Mouse (Mus musculus) thymus, adult 2 months (tissue): Measurements from ENCODE around the gene Car11.

Experiments
- CTCF ChIP-seq: fragments of 200-500 bp; IDR thresholded peaks from 2 replicates; pipeline ENCODE4 v1.5.1; 2012; ENCODE audit warnings: mild to moderate bottlenecking, control low read depth, low read length, moderate library complexity, borderline replicate concordance; ENCODE audit not compliant: control insufficient read depth, poor library complexity, insufficient read depth; ENCODE audit errors: extremely low read depth
- POLR2A ChIP-seq: fragments of 200-500 bp; IDR thresholded peaks from 2 replicates; pipeline ENCODE4 v1.6.1; 2012; ENCODE audit warnings: mild to moderate bottlenecking, low read length, control low read depth, moderate library complexity; ENCODE audit not compliant: control insufficient read depth, poor library complexity, insufficient read depth; ENCODE audit errors: extremely low read depth

- TF ChIP-seq CTCF (no peak), POLR2A (no peak)
Measured at GRCm38 (mm10) chr7:45723781-45724180, 24.1 kb downstream of the Car11 start.
